Mouse (Mus musculus) retina, postnatal 7 days (tissue): Measurements from ENCODE around the gene Adra2b.

Source experiments
- DNase-seq: peaks from one replicate; pipeline ENCODE4 v3.0.0-alpha.2; 2012; ENCODE audit warnings: low read depth, low spot score

Adra2b gene

DNA sequence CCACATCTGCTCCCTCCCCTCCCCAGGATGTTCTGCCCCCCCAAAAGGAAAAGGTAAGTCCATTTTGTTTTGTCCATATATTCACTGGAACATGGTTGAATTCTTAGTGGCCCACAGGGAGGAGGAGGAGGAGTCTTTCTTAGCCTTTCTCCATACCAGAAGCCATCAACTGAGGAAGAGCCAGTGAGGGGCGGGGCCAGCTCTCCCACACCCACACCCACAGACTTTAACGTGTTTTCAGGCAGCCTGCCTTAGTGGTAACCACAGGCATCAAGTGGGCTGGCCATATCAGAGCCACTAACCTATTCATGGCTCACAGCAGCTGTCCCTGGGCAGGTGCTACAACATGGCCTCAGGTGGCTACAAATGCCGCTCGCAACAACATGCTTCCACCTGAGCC, 24.2 kb upstream of the Adra2b start:
- DNase-seq, result no peak

GRCm38 (mm10) chr2:127339262-127339661, 23.7 kb upstream of the Adra2b start:
- DNase-seq, result no peak

DNA sequence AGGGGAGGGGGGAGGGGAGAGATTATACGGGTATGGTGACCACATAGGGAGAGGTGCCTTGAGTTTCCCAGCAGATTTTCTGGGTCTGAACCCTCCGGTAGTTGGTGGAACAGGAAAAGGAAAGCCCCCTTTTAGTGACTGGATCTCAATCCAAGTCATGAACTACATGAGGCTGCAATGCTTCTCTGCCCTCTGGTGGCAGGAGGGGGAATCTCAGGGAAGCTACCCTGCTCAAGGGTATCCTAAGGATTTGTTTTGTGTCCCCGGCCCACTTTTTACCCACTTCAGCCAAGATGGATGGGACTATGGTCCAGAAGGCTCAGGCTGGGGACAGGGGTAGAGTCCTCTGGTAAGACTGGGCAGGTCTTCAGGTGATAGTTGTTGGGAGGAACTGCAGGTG, 21.8 kb upstream of the Adra2b start:
- peak; percentile 39 for DNase-seq

- no peak for DNase-seq
Observed at GRCm38 (mm10) chr2:127346334-127346733, 16.7 kb upstream of the Adra2b start.

DNA sequence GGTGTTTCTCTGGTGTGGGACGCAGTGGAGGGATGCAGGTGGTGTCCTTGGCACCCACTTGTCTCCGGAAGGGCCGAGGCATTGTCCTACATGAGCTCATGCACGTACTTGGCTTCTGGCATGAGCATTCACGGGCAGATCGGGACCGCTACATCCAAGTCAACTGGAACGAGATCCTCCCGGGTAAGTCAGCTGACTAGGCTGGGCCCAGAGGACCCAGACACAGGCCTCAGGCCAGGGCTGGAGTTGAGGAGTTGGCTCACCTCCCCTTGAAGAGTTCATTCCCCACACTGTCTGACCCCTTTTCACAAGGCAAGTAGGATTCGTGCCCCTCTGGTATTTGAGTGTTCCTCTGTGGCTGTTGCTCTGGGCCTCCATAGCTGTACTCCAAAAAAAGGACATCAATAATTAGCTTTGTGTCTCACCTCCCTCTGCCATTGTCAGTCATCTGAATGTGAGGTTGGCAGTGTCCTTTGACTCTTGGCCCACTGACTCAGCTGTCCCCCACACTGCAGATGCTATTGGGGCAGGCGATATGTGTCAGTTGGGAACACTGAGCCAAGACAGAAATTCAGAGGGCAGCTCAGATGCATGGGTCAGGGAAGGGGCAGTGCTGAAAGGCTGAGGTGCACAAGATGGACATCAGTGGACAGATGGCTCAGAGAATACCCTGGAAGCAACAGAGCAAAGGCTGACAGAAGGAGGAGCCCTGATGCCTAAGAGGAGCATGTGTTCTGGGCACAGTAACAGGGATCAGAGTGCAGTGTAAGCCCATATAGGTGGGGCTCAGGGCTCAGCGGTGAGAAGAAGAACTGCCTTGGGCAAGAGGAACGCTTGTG, 15.6 kb upstream of the Adra2b start:
- DNase-seq, result no peak

- no peak for DNase-seq
Observed at GRCm38 (mm10) chr2:127353881-127354280, 9.1 kb upstream of the Adra2b start.

GRCm38 (mm10) chr2:127363282-127363652, 259 bp downstream of the Adra2b start:
- no peak for DNase-seq

GRCm38 (mm10) chr2:127363696-127364095, 688 bp downstream of the Adra2b start:
- no peak for DNase-seq

- DNase-seq, result no peak
Observed at GRCm38 (mm10) chr2:127364452-127364851, 1.4 kb downstream of the Adra2b start.

GRCm38 (mm10) chr2:127367126-127367820, 4.3 kb downstream of the Adra2b start:
- DNase-seq, result no peak

GRCm38 (mm10) chr2:127369703-127370376, 6.8 kb downstream of the Adra2b start:
- DNase-seq, result no peak

DNA sequence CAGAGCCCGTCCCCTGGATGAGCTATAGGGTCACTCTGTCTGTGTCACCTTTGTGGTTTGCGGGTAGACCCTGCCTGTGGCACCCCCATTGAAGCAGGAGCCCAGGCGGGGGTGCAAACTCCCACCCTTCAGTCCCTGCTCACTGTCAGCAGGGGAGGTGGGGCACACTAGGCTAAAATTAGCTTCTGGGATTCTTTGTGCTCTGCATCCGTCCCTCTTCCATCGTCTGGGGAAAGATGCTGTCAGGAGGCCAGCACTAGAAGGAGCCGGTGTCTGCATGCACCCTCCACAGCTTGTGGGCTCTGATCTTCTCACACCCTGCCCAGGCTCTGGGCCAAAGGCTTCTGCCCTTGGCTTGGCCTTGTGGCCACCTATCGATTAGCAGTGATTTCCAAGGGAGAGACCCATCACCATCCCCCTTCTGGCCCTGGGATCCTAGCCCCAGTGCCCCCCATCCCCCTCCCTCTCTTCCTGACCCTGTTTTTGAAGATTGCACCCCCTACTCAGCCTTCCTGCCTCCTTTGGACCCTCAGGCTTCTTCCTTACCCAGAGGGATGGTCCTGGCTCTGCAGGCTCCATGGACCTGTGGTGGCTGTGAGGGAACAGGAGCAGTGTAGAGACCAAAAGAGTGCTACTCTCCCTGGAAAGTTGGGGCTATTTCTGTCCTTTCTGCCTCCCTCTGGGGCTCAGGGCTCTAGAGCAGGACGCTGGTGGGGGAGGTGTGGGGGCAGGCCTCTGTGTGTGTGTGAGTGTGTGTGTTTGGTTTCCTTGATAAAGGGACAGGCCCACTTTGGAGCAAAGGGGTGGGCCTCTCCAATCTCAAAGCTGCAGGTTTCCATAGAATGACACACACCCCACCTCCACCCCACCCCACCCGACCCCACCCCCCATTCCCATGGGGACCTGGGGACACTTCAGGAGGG, 7.8 kb downstream of the Adra2b start:
- no peak for DNase-seq

DNA sequence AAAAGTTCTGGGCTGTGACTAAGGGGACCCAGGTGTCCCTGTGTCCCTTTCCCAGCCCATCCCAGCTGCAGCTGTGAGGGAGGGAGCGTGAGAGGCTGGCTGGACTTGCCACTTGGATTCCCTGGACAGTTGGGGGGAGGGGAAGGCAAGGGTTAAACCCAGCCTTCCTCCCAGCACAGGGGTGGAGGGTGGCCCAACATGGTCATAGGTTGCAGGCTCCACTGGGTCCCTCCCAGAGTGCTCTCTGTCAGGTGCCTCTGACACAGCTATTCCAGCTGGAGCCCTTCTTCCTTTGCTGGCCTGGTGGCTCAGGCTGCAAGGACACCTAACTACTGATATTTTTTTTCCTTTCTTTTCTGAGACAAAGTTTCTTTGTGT, 8.5 kb downstream of the Adra2b start:
- DNase-seq, result no peak

GRCm38 (mm10) chr2:127372082-127372481, 9.1 kb downstream of the Adra2b start:
- DNase-seq, result no peak

- DNase-seq, result no peak
Observed at GRCm38 (mm10) chr2:127374131-127374530, 11.1 kb downstream of the Adra2b start.

- no peak for DNase-seq
Observed at GRCm38 (mm10) chr2:127375087-127375486, 12.1 kb downstream of the Adra2b start.

GRCm38 (mm10) chr2:127375759-127376341, 12.8 kb downstream of the Adra2b start:
- peak; percentile 25 for DNase-seq

DNA sequence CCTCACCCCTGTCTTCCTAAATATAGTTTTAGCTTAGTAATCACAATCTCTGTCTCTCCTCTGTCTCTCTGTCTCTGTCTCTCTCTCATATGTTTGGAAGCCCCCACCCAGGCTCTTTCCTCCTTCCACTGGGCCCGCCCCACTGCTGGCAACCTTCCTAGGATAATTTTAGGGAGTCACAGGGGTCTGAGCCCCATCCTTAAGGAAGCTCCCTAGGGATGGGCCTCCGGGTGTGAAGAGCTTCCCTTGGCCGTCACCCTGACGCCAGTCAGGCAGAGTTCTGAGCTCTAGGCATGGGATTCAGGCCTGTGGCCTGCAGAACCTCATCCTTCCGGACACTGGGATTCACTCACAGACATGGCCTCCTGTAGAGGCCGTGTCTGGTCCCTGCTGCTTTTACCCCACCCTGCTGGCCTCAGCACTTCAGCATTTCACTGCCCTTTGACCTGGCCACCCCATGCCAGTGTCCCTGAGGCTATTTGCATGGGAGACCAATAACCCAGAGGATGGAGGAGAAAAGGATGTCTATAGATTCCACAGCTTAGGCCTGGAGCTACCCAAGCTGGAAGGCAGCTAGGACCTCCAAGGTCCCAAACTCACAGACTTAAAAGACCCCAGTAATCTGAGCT, 13.5 kb downstream of the Adra2b start:
- DNase-seq, result no peak

DNA sequence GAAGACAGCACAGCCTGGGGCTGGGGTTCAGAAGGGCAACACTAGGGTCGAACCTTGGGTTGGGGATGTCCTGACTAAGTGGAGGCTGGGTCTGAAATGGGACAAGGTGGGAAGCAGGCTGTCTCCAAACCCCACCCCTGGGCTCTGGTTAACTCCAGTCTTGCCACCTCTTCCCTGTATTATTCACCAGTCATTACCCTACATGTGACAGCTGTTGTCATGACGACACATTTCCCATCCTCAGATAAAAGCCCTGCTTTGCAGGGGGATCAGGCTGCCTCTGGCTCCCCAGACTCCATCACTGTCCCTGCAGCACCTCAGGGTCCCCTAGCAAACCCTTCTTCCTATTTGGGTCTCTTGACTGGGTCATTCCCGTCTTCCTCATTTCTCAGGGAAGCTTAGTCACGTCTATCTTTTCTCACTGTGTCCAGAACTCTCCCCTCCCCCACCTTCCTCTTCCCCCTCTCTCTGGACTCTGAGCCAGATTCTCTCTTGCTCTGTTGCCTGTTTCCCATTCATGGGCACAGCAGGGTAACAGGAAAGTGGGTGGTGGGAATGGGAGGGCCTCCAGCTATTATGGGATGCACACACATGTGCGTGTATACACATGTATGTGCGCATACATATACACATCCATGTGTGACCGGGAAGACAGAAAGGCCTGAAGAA, 15.1 kb downstream of the Adra2b start:
- DNase-seq, result no peak

GRCm38 (mm10) chr2:127378611-127378990, 15.6 kb downstream of the Adra2b start:
- DNase-seq, result no peak
